Mouse (Mus musculus): Measurements from ENCODE around the gene Nup214.

DNA sequence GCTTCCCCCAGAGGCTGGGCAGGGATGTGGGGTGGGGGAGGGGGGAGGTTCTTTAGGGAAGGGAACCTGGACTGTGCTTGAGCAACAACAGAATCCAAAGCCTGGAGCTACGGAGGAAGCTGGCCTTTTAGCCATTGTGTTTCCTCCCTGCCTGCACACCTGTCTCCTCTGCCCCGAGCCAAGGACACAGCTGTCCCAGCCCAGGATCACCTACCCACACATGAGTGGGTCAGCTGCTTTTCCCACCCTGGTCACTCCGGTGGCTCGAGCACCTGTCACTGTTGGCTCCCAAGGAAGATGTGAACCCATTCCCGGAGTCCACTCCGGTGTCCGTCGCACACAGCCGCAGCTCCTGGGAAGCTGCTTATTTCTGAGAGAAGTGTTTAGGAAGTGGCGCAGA, 17.0 kb upstream of the Nup214 start:
- TF ChIP-seq POLR2A (IDR thresholded peaks at IDR 0.05; ENCODE audit: low read depth, low read length): no peak
- TF ChIP-seq CTCF (IDR thresholded peaks at IDR 0.05; ENCODE audit: extremely low read depth, insufficient read depth, insufficient read length, insufficient replicate concordance): no peak

Measured in spleen, adult 2 months (tissue).